Mouse (Mus musculus) lung, adult 18-20 months (tissue): ENCODE measurements around the gene Adora1.
A peak's percentile ranks its signal among the peaks of the same experiment; 100 is the strongest.

Source experiments
- DNase-seq, 2 experiments: peaks; one replicate each; pipeline ENCODE4 v3.0.0; 2022; ENCODE audit warnings: mixed read lengths in 2 of 2

Adora1 gene

DNA sequence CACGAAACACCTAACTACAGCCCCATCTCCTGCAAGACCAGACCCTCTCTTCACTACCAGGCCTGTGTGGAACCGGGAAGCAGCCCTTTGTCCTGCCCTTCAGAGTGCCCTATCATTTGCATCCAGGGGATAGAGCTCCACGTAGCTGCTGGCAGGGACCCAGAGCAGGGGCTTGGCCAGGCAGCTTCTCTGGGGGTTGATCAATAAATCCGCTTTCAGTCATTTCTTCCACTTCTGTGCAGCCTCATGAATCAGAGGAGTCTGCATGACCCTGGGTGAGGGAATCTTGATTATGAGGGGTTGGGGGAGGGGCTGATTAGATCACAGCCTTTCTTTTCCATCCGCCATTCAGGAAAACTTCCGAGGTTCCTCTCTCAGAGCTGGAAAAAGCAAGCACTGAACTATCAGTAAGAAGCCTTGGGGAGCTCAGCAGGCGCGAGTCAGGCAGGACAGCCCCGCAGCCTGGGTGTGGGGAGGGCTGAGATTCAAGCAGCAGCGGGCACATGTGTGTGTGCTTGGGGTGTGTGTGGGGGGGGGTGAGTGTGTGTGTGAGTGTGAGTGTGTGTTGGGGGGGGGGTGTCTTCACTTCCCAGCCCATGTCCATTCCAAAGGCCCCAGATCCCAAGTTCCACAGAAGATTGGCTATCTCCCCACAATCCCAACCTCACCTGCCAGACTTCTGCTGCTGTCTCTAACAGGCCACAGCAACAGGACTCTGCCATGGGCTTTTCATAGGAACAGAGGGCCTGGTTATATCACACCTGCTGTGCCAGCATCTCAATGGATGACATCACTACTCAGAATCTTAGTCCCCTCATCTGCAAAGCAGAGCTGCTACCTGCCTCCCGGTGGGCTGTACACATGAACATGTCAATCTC, 19.2 kb downstream of the Adora1 start:
- DNase-seq: no peak

GRCm38 (mm10) chr1:134215059-134215458, 20.2 kb downstream of the Adora1 start:
- no peak for DNase-seq

- no peak for DNase-seq
These were observed 21.8 kb downstream of the Adora1 start for GRCm38 (mm10) chr1:134213405-134213804.

GRCm38 (mm10) chr1:134212351-134212750, 22.9 kb downstream of the Adora1 start:
- no peak for DNase-seq

- DNase-seq: no peak
These were observed 23.6 kb downstream of the Adora1 start for GRCm38 (mm10) chr1:134211631-134212030.

DNA sequence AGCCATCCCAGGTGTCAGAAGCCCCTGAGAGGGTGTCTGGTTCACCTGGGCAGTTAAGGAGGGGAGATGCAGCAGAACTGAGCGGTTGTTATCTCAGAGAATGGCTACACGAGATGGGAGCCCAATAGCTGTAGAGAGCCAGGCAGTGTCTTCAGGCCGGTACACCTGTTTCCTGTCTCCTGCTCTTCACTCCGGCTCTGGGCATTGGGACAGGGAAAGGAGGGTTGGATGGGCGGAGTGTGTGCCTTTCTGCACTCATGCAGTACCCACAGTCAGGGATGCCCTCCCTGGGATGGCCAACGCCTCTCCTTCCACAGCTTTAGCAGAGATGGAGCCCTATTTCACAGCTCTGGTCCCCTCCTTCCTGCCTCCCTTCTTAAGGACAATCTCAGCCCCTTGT, 24.2 kb downstream of the Adora1 start:
- DNase-seq: no peak

DNA sequence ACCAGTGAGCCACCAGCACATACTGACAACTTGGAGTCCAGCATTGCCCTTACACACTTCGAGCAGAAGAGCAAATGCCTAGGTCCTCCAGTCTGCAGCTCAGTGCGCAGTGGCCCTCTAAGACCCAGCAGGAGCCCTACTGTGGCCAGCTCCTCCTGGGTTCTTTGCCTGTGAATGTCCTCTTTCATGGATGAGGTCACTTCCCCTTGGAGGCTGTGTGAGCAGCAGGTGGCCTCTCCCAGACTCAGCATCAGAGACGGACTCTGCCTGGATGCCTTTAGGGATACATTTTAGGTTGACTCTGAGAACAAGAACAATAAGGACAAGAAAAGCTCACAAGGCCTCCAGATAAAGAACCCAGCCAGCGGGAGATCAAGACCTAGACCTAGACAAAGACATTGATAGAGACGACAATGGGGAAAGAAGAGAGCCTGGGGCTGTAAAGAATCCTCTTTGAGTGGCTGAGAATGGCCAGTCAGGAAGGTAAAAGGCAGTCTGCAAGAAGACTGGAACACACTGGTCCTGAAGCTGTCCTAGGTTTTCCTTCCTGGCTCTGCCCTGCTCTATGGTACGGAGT, 25.0 kb downstream of the Adora1 start:
- DNase-seq: no peak

DNA sequence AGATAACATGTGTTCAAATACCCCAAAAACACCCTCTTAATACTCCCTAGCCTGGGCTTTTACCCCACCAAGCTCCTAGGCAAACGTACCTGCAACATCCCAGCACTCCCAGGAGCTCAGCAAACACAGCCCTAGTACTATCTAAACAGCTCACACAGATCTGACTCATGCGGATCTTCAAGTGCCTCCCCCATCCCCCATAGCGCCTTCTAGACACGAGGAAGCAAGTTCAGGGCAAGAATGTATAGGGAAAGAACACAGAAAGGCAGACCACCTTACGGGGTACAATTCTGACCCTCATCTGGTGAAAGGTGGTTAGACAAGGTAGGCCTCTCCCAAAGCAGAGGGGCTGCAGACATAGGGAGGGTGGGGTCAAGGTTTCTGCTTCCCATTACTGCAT, 29.1 kb downstream of the Adora1 start:
- DNase-seq: no peak

GRCm38 (mm10) chr1:134205296-134206018, 29.8 kb downstream of the Adora1 start:
- peak in 1 of 2 experiments; percentile 34 for DNase-seq

- no peak for DNase-seq
These were observed 31.0 kb downstream of the Adora1 start for GRCm38 (mm10) chr1:134204230-134204629.

DNA sequence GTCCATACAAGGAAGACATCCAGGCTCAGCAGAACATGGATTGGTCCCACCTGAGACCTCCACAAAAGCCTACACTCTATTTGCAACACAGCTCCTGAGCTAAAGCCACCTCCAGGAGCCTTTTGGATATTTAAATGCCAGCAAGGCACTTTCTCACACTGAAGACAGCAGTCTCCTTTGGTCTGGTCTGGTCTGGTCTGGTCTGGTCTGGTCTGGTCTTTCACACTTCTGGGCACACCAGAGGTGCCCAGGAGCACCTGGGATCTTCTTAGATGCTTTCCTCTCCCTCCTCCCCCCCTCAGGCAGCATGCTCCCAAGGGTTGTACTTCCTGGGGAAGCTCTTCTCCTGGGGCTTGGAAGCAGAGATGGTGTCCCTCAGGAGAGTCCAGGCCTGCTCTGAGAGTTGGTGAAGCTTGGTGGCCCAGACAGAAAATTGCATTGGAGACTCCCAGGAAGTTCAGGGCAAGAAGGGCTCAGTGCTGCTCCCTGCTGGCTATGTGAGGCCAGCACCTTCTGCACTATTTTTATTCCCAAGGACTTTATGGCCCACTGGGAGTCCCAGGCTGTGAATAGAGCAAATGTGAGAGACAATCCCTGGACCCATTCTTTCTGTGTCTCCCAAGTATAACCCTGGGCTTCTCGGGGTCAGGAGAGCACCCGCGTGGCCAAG, 33.3 kb downstream of the Adora1 start:
- DNase-seq: peak; percentile 44 to 61

- DNase-seq: no peak
These were observed 34.1 kb downstream of the Adora1 start for GRCm38 (mm10) chr1:134200998-134201686.

DNA sequence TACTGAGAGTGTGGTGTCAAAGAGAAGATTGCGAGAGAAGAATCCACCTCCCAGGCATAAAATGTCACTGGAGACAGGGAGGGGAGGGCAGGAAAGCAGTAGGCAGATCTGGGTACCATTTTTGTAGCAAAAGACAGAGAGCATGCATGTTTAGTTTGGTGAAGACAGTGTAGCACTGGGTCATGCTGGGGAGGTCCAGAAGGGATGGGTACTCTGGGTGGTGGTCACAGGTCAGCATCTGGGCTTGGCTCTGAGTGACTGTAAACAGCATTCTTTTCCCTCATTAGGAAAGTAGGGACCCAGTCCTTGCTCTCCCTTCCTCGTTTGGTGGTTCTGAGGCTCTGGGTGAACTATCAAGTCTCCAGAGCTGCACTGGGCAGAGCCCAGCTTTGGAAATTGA, 34.8 kb downstream of the Adora1 start:
- no peak for DNase-seq

- no peak for DNase-seq
These were observed 36.8 kb downstream of the Adora1 start for GRCm38 (mm10) chr1:134198197-134198995.

GRCm38 (mm10) chr1:134197325-134197982, 37.8 kb downstream of the Adora1 start:
- no peak for DNase-seq

DNA sequence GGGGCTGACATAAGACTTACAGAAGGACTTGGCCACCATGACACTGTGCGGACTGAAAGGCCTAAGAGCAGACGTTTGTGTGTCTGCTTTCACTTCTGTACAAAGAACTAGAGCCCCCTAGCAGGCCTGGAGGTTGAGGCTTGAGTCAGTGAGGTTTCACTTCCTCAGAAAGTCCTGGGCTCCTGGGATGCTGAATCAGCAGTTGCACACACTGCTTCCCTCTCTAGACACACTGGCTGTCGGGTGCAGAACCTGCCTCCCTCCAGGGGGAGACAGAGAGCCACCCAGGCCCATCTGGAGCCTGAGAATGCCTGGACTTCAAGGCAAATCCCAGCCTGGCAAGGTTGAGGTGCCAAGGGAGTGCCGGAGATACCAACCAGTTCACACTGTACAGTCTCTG, 38.8 kb downstream of the Adora1 start:
- DNase-seq: peak; percentile 83 to 86

DNA sequence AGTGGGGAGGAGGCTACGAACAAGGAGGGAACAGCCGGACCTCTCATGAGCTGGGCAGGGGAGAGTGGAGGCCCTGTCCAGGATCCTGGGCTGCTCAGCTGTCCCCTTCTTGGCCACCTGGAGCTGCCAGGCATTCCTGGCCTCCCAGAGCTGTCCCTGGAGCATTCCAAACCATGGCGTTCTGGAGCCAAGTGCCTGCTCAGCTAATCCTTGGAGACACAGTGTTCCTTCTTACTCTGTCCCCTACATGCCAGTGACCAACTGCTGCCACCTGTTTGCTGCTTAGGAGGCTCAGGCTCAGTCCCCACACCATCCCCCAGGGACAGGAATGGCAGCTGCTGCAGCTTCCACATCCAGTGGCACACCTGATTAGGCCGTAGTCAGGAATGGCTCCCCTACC, 39.3 kb downstream of the Adora1 start:
- DNase-seq: peak in 1 of 2 experiments; percentile 41

DNA sequence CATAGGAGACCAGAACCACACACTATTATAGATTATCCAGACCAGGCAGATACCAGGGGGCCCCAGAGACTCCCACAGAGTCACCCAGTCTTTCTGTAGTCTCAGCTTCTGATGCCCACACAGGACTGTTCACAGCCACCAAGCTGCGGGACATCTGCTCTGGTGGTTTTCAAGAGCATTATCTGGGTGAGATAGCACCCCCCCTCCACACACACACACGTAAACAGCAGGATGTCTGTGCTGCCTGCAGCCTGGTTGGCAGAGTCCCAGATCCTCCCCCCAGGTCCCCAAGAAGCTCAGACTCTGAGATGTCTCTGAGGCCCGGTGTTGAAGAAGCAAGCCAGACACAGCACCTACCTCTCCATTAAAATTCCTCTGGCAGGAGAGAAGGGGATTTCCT, 39.7 kb downstream of the Adora1 start:
- no peak for DNase-seq

DNA sequence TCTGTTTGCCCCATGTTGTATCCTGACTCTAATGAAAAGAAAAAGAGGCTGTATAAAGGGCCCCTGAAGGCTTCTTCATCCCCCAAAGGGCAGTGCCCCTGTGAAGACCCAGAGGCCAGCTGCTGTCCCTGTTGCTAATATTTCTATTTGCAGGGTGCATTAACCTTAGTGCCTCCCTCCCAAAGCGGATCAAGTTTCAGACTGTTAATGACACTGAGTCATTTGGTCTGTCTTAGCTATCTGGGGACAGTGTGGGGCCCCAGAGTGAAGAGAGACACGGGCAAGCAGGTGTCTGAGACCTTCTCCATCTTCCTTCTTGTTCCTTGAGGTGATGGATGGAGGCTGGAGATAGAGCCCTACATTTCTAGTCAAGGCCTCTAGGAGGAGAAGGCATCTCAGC, 40.1 kb downstream of the Adora1 start:
- DNase-seq: no peak

DNA sequence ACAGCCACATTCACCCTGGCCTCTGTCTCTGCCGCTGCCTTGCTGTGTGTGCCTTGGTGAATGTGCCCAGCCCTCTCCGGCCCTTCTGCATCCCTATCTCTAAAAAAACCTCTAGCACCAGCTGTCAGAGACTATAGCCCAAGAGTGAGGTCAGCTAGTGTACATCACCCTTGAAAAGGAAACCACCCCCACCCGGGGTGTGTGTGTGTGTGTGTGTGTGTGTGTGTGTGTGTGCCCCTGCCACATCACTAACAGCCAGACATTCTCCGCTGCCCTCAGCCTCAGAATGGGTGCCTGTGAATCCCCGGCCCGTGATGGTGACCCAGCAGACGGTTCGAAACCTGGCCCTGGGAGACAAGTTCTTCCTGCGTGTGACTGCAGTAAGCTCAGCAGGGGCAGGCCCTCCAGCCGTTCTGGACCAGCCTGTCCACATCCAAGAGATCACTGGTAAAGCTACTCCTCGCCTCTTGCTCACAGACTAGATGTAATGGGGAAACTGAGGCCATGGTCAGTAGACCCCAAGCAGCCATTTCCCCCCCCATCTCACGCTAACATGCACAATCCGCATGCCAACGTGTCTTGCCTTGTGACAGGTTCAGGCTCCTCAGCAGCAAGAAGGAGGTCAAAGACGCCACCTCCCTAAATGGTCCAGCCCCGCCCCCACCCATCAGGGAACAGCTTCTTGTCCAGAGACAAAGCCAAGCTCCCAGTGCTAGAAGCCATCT, 40.8 kb downstream of the Adora1 start:
- no peak for DNase-seq
